Mouse (Mus musculus): Measurements from ENCODE around the gene Ksr1.

DNA sequence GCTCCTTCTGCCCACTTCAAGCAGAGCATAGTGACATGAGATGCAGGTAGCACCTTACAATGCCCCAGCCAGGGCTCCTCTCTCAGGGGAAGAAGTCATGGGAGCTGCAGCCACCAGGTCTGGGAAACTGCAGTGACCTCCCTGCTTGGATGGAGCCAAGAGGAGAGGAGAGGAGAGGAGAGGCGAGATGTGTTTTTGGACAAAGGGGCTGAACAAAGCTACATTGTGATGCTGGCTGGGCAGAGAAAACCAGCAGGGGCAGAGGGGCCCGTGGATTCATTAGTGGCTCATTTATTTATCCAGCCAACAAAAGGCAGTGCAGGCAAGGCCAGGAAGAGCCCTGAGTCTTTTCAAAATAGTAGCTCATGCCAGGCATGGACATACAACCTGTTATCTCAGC is 50.5 kb downstream of the Ksr1 start:
- TF ChIP-seq SIN3A (IDR thresholded peaks at IDR 0.05; ENCODE audit: low read length), result no peak
- no peak for TF ChIP-seq BHLHE40 (IDR thresholded peaks at IDR 0.05; ENCODE audit: low read depth, low read length)
